Mouse (Mus musculus): ENCODE data around the gene Mfsd4b5.
"Not testable (repeated sequence)": the region's sequence is repeated elsewhere in the genome, so short reads cannot be mapped to it uniquely, and the experiment has no call there.

Gene Mfsd4b5

DNA sequence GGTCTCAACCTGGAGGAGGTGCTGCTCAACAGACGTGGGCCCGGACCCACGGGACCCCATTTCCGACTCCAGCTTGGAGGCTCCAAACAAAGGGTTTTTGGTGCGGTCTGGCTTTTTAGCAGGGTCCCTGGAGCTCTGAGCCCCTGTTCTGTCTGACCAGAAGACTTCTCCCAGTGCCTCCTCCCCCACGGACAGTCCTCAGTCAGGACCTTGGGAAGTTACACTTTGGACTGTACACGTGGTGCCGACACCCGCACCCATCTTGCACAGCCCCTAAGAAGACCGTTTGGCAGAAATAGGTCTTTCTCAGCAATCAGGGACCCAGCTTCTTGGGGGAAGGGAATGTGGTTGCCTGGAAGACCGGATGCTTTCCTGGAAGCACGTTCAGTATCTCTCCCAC, at the start of gene Mfsd4b5:
TSS of gene Mfsd4b5 (minus strand) at position 181 of the 400 bp plus-strand sequence.
- no peak for DNase-seq (ENCODE audit: low read depth, low spot score)

DNA sequence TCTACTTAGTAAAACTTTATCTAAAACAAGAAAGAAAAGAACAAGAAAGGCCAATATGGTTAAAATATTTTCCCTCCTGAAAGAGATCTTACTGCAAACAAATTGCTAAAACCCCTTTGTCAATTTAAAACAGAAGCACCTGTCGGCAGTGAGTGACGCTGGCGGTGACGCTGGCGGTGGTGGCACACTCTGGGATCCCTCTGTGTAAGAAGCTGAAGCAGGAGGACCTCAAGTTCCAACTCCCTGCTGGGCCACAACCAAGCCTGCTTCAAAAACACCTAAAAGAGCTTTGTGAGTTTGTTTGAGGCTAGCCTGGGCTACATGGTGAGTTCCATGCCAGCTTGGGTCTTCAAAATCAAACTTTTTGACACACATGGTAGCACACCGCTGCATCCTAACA, 48.5 kb upstream of the Mfsd4b5 start:
- DNase-seq (ENCODE audit: low read depth, low spot score), result no peak

DNA sequence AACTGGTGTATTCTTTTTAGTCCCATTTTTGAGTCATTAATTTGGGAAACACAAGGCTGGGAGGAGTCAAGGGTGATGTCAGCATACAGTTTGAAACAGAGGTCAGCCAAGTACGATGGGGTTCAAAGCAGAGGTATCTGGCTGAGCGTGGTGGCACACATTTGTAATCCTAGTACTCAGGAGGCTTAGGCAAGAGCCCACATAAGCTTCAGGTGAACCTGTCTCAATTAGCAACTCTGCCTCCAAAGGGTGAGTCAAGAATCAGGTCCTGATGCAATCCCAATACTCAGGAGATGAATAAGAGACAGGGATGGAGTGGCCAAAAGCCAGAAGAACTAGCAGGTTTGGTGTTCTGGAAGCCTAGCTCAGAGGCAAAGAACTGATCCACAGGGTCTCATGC, 46.5 kb upstream of the Mfsd4b5 start:
- no peak for DNase-seq (ENCODE audit: low read depth, low spot score)

DNA sequence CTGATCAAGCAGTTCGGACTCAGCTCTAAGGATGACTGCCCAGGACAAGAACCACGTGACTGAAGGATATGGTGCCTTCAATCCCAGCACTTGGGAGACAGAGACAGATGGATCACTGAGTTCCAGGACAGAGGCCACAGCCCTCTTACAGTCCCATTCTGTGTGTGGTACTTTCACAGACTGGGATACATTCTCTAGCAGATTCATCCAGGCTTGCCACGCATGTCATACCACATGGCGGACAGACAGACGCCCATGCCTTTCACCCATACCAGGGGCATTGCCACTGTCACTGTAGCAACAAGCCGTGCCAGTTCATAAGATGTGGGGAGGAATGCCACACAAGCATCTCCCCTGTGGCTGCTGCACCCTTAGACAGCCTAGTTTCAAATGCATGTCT, 44.3 kb upstream of the Mfsd4b5 start:
- DNase-seq (ENCODE audit: low read depth, low spot score), result no peak

DNA sequence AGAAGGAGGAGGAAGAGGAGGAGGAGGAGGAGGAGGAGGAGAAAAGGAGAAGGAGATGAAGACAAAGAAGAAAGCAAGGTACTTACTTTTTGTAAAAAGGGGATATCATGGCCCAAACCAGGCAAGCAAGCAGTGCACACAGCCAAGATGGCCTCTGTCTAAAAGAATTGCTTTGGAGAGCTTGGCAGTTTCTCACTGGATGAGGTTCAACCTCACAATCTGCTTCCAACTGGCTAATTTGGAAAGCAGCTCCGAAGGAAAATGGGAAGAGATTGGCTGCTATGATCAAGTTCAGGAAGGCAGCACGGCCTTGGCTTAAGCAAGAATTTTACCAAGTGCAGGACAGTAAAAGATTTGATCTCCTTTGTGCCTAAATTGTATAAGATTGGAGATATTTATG, 43.2 kb upstream of the Mfsd4b5 start:
- DNase-seq (ENCODE audit: low read depth, low spot score), result no peak

DNA sequence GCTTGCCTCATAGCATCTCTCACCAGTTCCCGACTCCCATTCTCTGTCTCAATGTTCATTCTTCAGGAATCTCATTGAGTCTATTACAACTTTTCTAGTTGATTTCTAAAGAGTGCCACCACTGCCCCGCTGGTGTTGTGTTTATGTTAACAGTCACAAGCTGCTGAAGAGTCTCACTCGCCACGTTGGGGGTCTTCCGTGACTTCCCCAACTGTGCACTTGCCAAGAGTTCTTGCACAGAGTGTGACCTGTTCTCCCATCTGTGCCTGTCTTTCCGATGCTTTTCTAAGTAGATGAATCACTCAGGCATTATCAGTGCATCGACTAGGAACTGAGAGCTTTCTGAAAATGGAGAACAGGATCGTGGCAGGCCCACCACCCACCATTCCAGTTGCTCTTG, 41.6 kb upstream of the Mfsd4b5 start:
- no peak for DNase-seq (ENCODE audit: low read depth, low spot score)

DNA sequence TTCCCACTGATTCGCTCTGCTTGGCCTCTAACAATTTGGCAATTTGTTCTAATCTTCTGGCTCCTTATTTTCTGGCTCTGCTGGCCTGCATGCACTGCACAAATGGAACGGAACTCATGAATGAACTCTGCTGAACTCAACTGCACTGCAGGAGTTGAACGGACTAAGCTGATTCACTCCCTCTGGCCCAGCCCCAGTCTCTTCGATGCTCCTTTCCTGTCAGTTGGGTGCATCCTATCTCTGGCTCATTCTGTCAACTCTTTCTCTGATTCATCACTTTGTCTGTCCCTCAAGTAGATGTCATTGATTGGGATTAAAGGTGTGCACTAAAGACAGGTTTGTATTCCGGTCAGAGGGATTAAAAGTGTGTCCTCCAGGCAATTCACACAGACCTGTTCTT, 40.1 kb upstream of the Mfsd4b5 start:
- no peak for DNase-seq (ENCODE audit: low read depth, low spot score)

DNA sequence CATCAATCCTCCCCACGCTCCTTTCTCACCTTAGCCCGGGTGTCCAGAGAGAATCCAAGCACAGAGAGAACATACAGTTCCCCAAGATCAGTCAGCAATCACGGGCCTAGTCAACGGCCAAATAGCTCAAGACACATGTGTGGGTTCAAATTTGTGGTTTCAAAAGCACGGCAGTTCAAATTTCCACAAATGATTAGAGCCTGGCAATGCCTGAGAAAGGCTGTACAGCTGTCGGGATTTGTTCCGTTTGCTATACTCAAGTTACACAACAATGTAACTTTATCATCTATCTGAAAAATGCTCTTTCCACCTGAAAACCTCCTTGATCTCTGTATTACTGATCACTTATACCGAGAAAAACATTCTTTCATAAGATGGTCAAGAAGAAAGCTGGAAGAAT, 39.1 kb upstream of the Mfsd4b5 start:
- DNase-seq (ENCODE audit: low read depth, low spot score), result no peak

DNA sequence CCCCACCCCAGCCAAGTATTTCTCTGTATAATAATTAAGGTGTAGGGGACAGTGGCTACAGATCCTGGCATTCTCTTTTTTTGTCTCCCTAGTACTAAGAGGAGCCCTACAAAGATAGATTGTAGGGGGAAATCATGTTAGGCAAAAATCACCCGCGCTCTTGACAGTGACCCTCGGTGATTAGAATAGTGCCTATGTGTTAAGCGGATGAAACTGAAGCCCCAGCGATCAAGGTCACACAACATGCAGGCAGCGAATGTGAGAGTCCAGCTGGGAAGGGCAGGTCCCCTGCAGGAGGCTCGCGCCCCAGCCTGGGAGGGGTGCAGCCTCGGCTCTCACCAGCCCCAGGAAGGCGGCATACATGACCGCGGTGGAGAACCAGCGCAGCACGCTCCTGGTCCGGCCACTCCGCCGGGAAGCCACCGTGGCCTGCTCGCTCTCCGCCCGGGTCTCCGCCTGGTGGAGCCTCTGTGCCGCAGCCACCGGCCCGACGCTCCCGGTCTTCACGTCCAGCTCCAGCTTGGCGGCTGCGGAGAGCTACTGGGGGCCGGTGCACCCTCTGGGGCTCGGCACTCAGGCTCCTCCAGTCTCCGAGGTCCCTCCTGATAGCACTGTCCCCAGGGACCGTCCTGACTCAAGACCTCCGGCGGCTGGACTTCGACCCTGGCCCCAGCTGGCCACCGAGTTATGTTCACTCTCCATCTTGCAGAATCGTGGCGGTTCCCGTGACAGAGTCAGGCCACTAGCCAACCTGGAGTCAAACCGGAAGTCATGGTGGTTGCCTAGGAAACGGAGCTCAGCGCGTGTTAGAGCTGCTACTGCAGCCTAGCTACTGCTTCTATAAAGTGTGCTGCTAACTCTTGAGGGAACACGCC, 38.3 kb upstream of the Mfsd4b5 start, which contains the start of gene Mfsd4b1:
TSS of gene Mfsd4b1 (minus strand) at position 715 of the 875 bp plus-strand sequence.
- DNase-seq (ENCODE audit: low read depth, low spot score), result no peak

DNA sequence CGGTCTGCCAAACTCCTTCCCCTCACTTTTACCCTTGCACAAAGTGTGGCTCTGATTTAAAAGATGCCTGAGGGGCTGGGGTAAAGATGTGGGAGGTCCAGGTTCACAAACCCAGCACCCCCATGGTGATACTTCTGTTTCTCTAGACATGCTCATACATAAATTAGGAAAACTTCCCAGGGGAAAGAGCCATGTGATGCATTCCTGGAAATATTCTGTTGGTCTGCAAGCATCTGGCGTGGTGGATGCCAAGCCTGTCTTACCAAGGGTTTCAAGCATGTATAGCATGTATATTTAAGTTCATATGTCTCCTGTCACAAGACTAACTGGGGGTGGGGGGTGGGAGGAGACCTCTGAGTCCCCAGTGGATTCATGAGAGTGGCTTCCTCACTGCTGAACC, 34.0 kb upstream of the Mfsd4b5 start:
- DNase-seq (ENCODE audit: low read depth, low spot score), result no peak

DNA sequence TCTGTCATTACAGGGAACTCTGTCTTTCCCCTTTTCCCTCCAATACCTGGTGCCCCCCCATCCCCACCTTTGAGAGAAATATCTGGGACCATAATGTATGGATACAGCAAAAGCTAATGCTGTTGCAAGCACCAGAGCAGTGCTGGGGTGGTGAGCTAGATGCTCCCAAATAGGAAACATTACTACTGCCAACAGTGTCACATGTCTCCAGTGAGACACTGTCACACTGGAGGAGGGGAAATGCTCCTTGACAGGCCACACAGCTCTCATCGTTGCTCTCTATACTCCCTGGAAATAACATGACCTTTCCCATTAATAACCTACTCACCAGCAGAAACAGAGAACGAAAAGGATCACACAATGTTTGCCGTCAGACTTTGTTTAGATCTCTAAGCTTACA, 33.0 kb upstream of the Mfsd4b5 start:
- no peak for DNase-seq (ENCODE audit: low read depth, low spot score)

DNA sequence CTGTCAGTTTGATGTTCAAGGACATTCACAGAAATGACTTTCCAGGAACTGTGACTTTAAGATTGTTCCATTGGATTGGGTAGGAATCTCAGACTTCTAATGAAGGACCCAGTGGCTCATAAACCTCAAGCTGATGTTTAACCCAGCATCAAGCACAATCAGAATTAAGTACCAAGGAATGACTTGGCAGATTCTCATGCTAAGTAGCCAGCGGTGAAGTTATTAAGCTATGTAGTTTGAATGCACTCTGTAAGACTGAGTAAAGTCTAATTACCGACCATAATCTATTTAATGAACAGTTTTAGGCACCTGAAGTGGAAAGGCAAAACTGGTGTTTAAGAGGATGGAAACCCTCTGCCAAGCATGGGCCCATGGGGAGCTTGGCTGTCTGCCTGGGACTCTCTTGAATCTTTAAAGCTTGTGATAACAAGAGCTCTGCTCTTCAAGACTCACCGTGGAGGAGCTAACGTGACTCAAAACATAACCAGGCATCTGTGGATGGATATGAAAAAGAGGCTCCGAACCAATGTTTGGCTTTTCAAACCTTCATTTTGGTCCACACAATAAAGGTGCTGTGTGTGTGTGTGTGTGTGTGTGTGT, 31.9 kb upstream of the Mfsd4b5 start:
- no peak for DNase-seq (ENCODE audit: low read depth, low spot score)

DNA sequence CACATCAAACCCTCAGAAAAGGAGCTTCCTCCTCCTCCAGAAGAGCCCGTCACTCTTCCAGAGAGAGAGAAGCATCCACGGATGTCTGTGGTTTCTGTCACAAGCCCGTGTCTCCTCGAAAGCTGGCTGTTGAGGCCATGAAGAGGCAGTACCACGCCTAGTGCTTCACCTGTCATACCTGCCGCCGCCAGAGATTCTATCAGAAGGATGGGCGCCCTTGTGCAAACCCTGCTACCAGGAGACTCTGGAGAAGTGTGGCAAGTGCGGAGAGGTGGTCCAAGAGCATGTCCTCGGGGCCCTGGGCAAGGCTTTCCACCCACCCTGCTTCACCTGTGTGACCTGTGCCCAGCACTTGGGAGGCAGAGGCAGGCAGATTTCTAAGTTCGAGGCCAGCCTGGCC, 23.1 kb upstream of the Mfsd4b5 start:
- DNase-seq (ENCODE audit: low read depth, low spot score), result no peak

DNA sequence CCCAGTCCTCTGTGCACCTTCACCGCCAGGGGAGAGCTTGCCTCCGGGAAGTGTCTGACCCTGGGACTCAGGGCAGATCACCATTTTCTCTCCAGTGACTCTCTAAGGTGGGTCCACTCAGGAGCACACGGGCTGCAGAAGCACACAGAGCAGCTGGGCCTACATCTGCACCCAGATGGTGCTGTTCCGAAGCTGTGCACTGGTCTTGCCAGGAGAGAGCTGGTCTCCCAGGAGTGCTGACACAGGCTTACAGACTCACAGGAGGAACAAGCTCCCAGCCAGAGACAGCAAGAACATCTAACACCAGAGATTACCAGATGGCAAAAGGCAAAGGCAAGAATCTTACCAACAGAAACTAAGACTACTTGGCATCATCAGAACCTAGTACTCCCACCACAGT, 22.4 kb upstream of the Mfsd4b5 start:
- not testable (repeated sequence) for DNase-seq (ENCODE audit: low read depth, low spot score)

DNA sequence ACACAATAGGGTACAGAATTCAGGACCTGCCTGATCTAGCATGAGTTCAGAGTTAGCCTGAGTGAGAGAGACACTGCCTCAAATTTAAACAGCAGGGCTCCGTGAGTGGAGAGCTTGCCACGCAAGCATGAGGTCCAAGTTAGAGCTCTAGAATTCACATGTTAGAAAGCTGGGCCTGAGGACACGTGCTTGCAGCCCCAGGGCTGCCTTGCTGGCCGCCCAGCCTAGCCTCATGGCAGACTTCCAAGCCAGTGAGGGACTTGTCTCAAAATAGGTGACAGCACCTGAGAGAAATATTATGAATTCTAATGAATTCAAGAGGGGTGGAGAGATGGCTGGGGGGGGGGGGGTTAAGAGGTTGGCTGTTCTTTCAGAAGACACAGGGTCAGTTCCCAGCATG, 21.5 kb upstream of the Mfsd4b5 start:
- no peak for DNase-seq (ENCODE audit: low read depth, low spot score)

DNA sequence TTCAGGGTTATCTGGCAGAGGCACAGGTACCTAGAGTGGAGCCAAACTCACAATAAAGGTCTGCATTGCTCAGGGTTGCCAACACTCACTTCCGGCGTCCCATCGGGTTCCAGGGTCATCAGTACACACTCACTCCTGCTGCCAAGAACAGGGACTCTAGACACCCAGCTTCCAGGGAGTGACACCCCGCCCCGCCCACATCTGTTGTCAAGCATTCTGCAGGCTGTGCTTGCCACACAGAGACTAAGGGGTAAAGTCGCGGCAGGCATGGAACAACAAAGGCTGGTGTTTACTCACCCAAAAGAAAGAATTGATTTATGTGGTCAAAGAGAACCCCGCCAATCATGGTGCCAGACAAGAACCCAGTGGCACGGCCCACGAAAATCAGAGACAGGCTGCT, 20.5 kb upstream of the Mfsd4b5 start:
- DNase-seq (ENCODE audit: low read depth, low spot score), result no peak

DNA sequence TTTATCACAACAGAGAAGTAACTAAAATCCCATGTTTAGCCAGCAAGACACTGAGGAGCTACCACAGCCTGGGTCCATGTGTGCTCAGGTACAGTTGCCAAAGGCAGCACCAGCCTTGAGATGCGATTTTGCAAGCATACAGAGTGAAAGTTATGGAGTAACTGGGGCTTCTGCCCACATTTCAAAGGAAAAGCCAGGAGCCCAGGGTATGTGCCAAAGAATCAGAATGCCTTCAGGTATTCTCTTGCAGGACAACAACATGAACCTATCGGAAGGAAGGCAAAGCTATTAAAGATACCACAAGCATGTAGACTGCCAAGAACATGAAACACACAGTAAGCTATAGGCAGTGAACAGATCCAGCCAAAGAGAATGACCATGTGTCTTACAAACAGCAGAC, 14.3 kb upstream of the Mfsd4b5 start:
- DNase-seq (ENCODE audit: low read depth, low spot score), result no peak

DNA sequence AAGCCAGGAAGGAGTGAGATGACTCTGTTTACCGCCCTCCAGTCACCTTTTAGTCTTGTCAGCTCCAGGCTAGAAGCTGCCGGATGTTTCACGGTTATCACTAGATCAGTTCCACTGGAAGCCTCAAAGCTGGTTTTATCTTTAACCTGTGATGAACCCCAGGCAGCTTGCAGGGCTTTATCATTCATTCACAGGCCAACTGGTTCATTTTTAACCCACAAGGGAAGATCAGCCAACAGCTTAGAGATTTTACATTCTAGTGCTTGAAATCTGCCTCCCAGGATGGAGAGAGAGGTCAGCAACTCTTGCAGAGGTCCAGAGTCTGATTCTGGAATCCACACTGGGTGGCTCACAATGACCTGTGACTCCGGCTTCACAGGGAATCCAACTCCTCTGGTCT, 4.7 kb upstream of the Mfsd4b5 start:
- no peak for DNase-seq (ENCODE audit: low read depth, low spot score)

DNA sequence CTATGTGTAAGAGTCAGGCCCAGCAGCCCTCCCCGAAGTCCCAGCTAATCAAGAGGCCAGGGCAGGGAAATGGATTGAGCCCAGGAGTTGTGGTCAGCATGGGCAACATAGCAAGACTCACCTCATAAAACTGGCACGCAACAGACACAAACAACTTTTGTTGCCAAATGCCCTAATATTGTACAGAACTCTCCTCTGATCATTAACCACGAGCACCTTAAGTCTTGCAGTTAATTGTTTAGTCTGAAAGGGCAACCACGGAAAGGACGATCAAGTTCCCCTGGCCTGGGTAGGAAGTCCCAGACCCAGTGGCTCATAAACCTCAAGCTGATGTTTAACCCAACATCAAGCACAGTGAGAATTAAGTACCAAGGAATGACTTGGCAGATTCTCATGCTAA, 3.8 kb downstream of the Mfsd4b5 start:
- no peak for DNase-seq (ENCODE audit: low read depth, low spot score)

DNA sequence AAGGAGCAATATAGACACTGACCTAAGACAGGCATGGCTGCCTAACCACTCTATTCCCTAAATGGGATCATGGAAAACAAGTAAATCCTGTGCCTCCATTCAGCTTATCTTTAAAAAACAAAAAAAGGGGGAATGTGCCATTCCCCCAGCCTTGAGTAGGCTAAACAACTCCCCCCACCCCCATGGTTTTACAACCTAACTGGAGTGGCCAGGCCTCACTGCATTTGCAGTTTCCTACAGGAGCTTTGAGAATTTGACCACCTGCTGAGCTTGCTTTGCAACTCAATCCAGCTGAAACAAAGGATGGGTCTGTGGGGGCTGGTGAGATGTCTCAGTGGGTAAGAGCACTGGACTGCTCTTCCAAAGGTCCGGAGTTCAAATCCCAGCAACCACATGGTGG, 8.2 kb downstream of the Mfsd4b5 start:
- no peak for DNase-seq (ENCODE audit: low read depth, low spot score)

DNA sequence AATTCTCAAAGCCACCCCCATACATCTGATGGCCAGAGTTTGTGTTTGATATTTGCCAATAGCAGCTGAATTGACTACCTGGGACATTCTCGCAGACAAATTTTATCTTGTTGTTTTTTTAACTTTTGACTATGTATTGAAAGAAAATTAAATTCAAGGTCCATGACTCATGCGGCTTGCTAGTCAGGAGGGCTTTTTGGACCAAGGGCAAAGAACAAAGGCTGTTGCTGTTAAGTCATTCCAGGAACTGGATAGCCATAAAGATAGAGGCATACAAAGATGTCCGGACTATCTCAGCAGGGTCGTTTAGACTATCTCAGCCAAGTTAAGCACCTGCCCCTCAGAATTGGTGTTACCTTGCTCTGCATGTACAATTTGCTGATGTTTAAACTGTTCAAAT, 9.1 kb downstream of the Mfsd4b5 start:
- no peak for DNase-seq (ENCODE audit: low read depth, low spot score)

DNA sequence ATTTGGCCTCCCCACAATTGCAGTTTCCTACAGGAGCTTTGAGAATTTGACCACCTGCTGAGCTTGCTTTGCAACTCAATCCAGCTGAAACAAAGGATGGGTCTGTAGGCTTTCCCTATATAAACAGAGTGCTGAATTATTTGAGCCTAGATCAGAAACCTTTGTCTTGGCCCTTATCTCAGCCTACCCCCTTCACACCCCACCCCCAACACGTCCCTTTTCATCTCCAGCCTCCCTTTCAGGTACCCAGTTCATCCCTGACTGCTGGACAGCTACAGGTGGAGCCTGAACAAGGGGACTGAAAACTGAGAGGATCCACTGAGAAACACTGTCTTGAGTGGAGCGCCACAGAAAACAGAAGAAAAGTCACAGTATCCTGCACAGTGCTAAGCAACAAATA, 10.7 kb downstream of the Mfsd4b5 start:
- no peak for DNase-seq (ENCODE audit: low read depth, low spot score)

DNA sequence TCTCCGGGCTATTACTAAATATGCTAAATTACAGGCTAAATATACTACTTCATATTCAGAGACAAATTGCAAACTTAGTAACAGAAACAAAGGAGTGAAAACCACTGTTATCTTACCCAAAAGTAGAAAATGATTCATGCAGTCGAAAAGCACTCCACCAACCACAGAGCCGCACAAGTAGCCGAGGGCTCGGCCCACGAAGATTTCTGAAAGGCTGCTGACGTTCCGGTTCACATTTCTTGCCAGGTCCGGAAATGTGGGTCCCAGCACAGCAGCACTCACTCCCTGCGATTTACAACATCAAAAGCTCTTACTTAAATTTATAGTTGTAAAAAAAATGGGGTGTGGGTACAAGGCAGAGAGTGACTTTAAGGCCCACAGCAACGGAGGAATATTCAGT, 11.5 kb downstream of the Mfsd4b5 start:
- no peak for DNase-seq (ENCODE audit: low read depth, low spot score)

All from c-Kit-negative CD71-positive TER-119-positive erythroid progenitor cells, embryonic 14.5 days (primary cell).